Mouse (Mus musculus): Measurements from ENCODE around the gene Ccdc42.

The Ccdc42 gene

GRCm38 (mm10) chr11:68589055-68589809, 2.4 kb downstream of the Ccdc42 start:
- DNase-seq, result peak; percentile 81

GRCm38 (mm10) chr11:68591708-68592107, 4.9 kb downstream of the Ccdc42 start:
- no peak for DNase-seq

DNA sequence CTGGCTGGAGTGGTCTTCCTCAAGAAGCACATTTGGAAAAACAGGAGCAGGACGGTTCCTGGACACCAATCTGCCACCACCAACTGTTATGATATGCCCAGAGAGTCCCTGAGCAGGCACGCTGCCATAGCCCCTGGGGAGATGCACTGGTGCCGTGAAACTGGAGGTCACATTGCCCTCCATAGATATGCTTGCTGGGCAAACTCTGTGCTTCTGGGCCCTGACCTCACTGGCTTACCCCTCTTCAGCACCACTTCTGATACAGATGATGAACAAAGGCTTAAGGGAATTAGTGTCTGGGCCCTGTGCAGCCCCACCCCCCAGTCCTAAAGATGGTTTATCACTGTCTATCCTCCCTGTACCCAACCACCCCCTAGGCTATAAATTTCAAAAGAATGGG, 6.4 kb downstream of the Ccdc42 start:
- DNase-seq, result no peak

DNA sequence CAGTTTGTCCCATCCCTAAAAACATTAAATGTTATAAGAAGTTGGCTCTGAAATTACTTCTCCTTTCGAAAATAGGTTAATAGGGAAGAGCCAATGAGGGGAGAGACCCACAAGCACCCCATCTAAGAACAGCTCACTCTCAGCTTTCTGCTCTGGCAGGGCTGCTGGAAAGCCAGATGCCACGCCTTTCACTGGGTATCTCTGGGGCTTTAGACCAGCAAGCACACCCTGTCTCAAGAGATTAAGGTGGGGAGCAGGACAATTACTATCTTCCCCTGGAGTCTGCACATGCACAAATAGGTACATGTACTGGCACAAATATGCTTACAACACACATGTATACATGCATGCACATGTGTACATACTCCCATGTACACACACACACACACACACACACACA, 11.1 kb downstream of the Ccdc42 start:
- DNase-seq, result no peak

DNA sequence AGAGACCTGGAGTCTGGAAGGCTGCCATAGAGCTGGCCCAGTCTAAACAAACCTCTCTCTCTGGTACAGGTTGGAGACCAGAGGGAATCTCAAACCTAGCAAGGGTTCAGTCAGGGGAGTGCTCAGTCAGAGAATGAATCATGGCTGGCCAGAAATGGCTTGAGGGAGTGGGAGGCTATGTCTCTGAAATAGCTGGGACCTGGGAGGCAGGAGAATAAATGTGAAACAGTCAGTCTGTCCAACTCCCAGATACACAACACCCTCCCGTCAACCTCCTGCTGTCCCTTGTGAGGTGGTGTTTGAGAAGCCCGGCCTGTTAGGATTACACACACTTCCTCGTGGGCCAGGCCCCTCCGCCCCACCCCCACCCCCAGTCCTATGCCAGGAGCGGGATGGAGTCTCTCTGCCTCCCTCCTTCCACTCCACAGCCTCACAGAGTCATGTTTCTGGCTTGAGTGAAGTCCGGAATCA, 13.8 kb downstream of the Ccdc42 start:
- DNase-seq, result no peak

DNA sequence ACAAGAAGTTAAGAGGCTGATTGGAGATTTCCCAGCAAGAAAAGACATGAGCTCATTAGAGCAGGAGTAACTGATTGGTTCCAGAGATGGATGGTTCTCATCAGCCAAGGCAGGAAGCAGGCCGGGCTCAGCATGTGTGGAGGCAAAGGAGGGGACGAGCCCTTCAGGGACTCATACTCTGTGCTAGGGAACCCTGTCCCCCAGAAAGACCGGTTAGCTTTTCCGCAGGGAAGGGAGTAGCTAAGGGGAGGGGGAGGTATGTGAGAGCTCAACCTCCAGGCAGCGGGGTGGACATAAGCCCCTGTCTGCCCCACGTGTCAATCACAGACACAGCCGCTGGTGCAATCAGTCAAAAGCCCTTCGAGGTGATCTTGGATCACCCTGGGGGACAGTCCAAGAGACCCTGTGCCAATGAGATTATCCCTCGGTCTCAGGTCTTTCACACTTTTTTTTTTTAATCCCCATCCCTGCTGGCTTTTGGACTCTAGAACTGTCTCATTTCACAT, 14.7 kb downstream of the Ccdc42 start:
- DNase-seq, result no peak

DNA sequence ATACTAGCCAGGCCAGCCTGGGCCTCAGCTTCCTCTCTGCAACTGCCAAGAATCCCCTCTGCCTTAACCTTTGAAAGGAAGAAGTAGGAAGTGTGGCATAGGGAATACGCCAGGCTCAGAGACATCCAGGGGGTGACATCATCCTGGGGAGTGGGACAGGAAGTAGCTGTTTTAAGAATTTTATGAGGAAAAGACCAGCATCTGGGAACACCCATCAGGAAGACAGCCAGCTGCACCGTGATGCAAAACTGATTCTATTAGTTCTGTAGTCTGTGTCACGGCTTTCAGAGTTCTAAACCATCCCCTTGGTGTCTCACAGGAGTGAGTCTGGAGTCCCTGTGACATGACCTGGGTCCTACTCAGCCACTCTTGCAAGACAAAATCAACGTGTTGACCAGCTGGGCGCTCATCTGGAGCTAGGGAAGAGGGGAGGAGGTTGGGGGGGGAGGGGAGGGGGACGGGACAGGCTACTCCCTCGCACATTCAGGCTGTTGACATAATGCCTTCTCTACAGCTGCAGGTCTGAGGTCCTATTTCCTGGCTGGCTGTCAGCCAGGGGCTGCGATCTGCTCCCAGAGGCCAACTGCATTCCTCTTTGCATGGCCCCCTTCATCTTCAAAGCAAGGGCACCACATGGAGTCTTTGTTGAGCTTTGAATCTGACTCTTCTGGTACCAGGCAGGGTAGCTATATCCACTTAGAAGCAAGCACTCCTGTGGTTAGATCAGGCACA, 15.5 kb downstream of the Ccdc42 start:
- no peak for DNase-seq

- DNase-seq, result no peak
Observed at GRCm38 (mm10) chr11:68607046-68607445, 20.2 kb downstream of the Ccdc42 start.

DNA sequence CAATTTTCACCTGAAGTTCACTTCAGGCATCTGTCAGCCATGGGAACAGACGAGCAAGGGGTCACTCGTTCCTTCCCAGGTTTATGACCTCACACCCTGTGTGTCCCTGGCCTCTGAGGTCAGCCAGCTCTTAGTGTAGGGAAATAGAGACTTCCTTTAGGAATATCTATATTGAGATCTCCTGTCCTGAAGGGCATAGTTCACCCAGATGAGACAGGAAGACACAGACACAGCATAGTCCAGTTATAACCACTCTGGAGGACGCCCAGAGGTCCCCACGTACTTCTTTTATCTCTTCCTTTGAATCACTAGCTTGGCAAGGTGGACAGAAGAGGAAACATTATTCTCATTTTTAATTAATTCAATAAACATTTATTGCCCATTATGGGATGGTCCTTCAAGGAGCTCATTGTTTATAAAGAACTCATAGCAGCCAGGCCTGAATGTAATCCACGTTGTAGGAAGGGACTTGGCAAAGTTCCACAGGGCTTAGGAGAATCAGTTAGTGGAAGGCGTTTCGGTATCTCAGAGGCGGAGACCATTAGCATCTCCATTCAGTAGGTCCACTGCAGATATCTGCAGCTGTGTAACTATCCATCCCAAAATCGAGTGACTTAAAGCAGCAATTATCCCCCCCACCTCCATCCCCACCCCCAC, 23.2 kb downstream of the Ccdc42 start:
- no peak for DNase-seq

- no peak for DNase-seq
Observed at GRCm38 (mm10) chr11:68610567-68610947, 23.7 kb downstream of the Ccdc42 start.

DNA sequence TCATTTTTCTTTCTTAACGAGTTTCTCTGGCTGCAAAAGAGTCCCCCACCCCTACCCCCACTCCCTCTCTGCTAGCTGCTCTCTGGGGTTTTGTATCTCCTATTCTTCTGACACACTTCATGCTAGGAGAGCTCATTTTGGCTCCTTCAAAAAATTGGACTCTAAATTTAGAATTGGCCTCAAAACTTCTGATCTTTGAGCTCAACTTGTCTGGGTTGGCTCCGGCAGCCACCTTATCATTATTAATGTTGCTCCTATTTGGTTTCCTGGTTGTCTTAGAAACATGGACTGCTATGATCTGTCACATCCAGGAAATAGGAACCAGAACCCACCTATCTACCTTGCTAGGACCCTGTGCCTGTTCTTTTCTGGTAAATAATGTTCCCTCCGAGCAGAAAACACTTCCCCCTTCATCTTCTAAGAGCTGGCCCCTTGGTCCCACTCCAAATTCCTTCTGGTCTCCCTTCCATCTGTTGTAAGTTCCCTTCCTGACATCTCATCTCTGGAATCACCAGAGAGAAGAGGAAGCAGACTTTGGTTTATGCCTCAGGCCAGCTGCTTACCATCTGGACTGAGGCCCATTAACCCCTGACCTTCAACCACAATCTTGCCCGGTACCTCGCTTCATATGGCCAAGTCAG, 26.4 kb downstream of the Ccdc42 start:
- DNase-seq, result no peak

DNA sequence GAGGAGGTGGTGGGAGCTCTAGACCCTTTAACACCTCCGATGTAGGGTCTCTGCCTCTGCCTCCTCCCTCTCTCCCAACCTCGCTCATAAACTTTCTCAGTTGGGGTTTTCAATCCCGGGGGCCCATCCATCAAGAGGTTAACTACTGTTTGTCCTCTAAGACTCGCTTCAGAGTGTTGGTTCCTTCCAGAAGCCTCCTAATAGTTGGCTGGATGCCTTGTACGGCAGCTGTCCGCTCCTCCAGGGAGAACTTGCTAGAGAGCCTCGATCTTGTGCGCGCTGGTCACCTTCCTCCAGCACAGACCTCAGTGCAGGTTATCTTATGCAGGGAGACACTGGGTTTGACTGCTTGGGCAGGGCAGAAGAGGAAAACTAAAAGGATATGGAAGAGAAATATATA, 35.9 kb downstream of the Ccdc42 start:
- no peak for DNase-seq

DNA sequence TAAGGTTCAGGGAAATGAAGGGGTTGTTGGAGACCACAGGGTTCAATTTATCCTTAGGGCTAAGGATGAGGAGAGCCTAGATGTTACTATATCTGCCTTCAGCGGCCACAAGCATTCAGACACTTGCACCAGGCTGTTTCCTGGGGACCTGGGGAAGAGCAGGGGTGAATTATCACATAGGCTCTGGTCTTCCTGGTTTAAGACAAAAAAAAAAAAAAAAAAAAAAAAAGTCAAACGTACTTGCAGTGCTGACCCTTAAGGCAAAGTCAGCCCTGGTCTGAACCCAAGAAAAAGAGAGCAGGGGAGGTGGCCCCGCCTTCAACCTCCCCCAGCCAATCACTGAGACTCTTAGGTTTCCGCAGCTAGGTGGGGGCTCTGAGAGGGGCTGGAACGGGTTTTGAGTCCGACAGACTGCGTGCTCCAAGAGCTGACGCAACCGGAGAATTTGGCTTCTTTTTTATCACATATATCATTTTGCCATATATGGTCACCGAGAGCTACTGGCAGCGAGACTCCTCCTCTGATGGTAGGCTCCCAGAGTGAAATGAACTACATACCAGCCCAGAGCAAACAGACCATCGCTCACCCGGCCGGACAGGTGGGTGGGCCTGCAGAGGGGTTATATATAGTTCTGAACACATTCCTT, 36.5 kb downstream of the Ccdc42 start:
- peak; percentile 55 for DNase-seq

DNA sequence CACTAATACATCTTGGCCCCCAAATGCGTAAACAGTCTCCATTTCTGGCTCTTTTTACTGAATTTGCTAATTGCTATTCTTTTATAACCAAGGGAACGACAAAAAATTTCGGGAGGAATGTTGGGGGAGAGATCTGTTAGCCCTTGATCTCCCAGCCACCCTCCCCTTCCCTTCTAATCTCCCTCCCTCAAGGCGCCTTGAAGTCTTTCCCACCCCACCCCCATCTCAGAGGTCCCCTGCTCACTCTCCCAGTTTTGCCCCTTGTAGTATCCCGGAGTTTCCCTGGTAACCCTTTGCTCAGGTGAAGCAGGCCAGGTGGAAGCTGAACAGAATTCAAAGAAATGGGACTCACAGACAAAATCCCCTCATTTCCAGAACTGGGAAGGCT, 37.0 kb downstream of the Ccdc42 start:
- no peak for DNase-seq

DNA sequence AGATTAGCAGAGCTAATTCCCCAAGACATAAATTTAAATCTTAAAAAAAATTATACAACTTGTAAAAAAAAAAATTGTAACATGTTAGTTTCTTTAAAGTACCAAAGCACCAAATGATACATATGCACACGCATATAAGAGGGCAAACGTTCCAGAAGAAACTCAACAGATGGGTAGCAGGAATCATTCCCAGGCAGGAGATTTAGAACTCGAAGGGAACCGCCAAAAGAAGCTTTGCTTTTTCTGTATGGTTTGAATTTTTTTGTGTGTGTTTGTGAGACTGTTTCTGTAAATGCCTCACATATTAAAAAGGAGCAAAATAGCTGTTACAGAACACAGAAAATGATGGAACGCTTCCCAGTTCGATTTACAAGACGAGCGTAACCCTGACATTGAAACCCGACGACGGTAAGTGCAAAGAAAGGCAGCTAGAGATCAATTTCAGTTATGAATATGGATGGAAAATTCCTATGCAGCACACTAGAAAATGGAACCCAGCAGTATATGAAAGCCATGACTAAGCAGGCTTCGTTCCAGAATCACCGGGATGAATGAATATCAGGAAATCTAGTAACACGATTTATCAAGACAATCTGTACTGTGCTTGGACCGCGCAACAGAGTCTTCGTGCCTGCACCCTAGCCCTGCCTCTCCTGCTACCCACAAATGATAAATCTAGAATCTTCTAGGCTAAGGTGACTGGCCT, 44.9 kb downstream of the Ccdc42 start:
- DNase-seq, result no peak

DNA sequence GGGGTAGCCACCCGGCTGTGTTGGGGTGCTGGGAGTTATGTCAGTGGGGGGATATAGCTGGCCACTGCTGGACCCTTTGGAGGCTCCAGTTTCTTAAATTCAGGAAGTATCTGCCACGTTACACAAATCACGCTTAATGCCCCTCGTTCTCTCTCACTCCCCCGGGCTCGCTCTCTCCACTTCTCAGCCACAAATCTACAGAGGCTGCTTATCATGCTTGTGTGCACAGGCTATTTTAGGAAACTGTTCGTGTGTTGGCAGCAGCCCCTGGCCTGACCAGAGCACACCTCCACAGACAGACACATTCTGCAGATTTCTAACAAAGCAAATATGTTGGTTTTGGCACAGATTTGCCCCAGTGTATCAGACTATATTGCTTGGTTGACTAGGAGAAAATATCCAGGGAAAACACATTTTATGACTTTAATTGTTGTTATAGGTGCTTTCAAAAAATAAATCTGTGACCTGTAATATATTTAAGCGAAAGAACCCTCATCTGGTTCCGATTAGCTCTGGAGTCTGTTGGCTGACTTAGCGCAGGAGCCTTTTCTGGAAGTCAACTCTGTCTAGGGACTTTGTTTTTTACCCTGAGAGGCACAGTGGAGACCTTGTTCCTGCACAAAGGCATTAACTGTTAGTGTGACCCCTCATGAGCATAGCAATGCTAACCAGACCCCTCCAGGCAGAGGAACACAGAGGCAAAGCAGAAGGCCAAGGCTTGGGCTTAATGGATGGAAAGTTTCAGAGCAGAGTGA, 51.2 kb downstream of the Ccdc42 start:
- no peak for DNase-seq

- no peak for DNase-seq
Observed at GRCm38 (mm10) chr11:68641361-68641760, 54.5 kb downstream of the Ccdc42 start.

- no peak for DNase-seq
Observed at GRCm38 (mm10) chr11:68644781-68645180, 58.0 kb downstream of the Ccdc42 start.
